Mouse (Mus musculus) kidney, postnatal 0 days (tissue): ENCODE measurements at regions not wholly inside any gene's neighbourhood (a gene's known extent, or its start where the extent isn't known, plus 50 kb on each side); places are given as distances from the start of the nearest gene placed in this dataset.

Source experiments
- ATAC-seq: fragments of 200-750 bp; cut with Nextera tagmentation; replicated peaks from 2 replicates; pipeline ENCODE4 v1.8.0; 2017; ENCODE audit warnings: low read depth, moderate number of reproducible peaks, moderate TSS enrichment, moderate library complexity; ENCODE audit not compliant: low FRiP score
- DNase-seq: peaks from one replicate; pipeline ENCODE4 v3.0.0-alpha.2; 2016; ENCODE audit warnings: low spot score
- H3K27ac ChIP-seq: fragments of 300-500 bp; sonication (generic); 2 replicates; pipeline ENCODE4 v1.5.1; 2014; ENCODE audit warnings: mild to moderate bottlenecking
- H3K27me3 ChIP-seq: fragments of 300-500 bp; sonication (generic); 2 replicates; pipeline ENCODE4 v1.6.1; 2014; ENCODE audit warnings: low read length, mixed read lengths; ENCODE audit not compliant: insufficient read depth
- H3K36me3 ChIP-seq: fragments of 300-500 bp; sonication (generic); 2 replicates; pipeline ENCODE4 v1.6.1; 2014; ENCODE audit warnings: low read length, mixed read lengths; ENCODE audit not compliant: insufficient read depth
- H3K4me1 ChIP-seq: fragments of 300-500 bp; sonication (generic); replicated peaks from 2 replicates; pipeline ENCODE4 v1.6.1; 2014; ENCODE audit warnings: antibody characterized with exemption, low read length, mixed read lengths; ENCODE audit not compliant: insufficient read depth
- H3K4me2 ChIP-seq: fragments of 300-500 bp; sonication (generic); 2 replicates; pipeline ENCODE4 v1.6.1; 2014; ENCODE audit warnings: mild to moderate bottlenecking, low read length, moderate library complexity, mixed read lengths
- H3K4me3 ChIP-seq: fragments of 300-500 bp; sonication (generic); replicated peaks from 2 replicates; pipeline ENCODE4 v1.5.1; 2014; ENCODE audit warnings: low read depth, low read length
- H3K9ac ChIP-seq: fragments of 300-500 bp; sonication (generic); 2 replicates; pipeline ENCODE4 v1.6.1; 2014; ENCODE audit warnings: low read depth, low read length
- H3K9me3 ChIP-seq: fragments of 300-500 bp; sonication (generic); replicated peaks from 2 replicates; pipeline ENCODE4 v1.6.1; 2016; ENCODE audit warnings: low read length, inconsistent platforms, mixed read lengths
- CTCF ChIP-seq: IDR thresholded peaks from 2 replicates; pipeline ENCODE4 v1.5.1; 2016; ENCODE audit warnings: antibody characterized with exemption, low read depth, mild to moderate bottlenecking, moderate library complexity
- WGBS: fragments of 180-500 bp; shearing (Covaris S2); extraction: QIAGEN DNeasy Blood & Tissue Kit; methylation state at CpG from one replicate; pipeline ENCODE4 v1.1.7; 2014; 5-methylcytosine and 5-hydroxymethylcytosine counted together

- TF ChIP-seq CTCF = no peak
- no peaks in the 10 kb centered on the region for H3K36me3 ChIP-seq
- H3K4me1 ChIP-seq = no peaks in the 10 kb centered on the region
- ATAC-seq (no peak), DNase-seq (no peak)
- H3K9me3 ChIP-seq = no peaks in the 10 kb centered on the region
- H3K27me3 ChIP-seq = no peaks in the 10 kb centered on the region
- no peak overlapping the region for H3K9ac ChIP-seq
- WGBS = 48% methylated on average over 1 of the region's 1 CpGs
- no peak overlapping the region for H3K27ac ChIP-seq
- H3K4me3 ChIP-seq = no peak overlapping the region
- no peak overlapping the region for H3K4me2 ChIP-seq
Observed at GRCm38 (mm10) chr9:74342176-74342575, 232.0 kb downstream of the Wdr72 start.

GRCm38 (mm10) chr9:74345027-74345426 lies 234.9 kb downstream of the Wdr72 start:
- 60% methylated on average over 7 of the region's 7 CpGs for WGBS
- Histone ChIP-seq H3K27me3 (no peaks in the 10 kb centered on the region), H3K4me3 (no peak overlapping the region), H3K4me1 (no peaks in the 10 kb centered on the region), H3K36me3 (no peaks in the 10 kb centered on the region), H3K27ac (no peak overlapping the region), H3K9ac (no peak overlapping the region), H3K9me3 (no peaks in the 10 kb centered on the region), H3K4me2 (no peak overlapping the region)
- DNase-seq = no peak
- no peak for ATAC-seq
- no peak for TF ChIP-seq CTCF

- Histone ChIP-seq H3K27me3 (no peaks in the 10 kb centered on the region), H3K27ac (no peak overlapping the region), H3K36me3 (no peaks in the 10 kb centered on the region), H3K4me2 (no peak overlapping the region), H3K4me1 (no peaks in the 10 kb centered on the region), H3K9ac (no peak overlapping the region), H3K4me3 (no peak overlapping the region), H3K9me3 (no peaks in the 10 kb centered on the region)
- DNase-seq (no peak), ATAC-seq (no peak)
- no peak for TF ChIP-seq CTCF
- 27% methylated on average over 2 of the region's 2 CpGs for WGBS
Observed at GRCm38 (mm10) chr9:74348776-74349175, 238.6 kb downstream of the Wdr72 start.

- no peak for ATAC-seq
- no peak for DNase-seq
- no peak for TF ChIP-seq CTCF
- Histone ChIP-seq H3K36me3 (no peaks in the 10 kb centered on the region), H3K4me2 (no peak overlapping the region), H3K4me1 (no peaks in the 10 kb centered on the region), H3K4me3 (no peak overlapping the region), H3K9ac (no peak overlapping the region), H3K27me3 (no peaks in the 10 kb centered on the region), H3K9me3 (no peaks in the 10 kb centered on the region), H3K27ac (no peak overlapping the region)
- 33% methylated on average over 3 of the region's 3 CpGs for WGBS
Observed at GRCm38 (mm10) chr9:74365930-74366438, 255.8 kb downstream of the Wdr72 start.

GRCm38 (mm10) chr9:74376191-74376590 lies 266.0 kb downstream of the Wdr72 start:
- H3K27me3 ChIP-seq = no peaks in the 10 kb centered on the region
- H3K4me1 ChIP-seq = no peaks in the 10 kb centered on the region
- ATAC-seq (no peak), DNase-seq (no peak)
- no peaks in the 10 kb centered on the region for H3K9me3 ChIP-seq
- no peak overlapping the region for H3K4me3 ChIP-seq
- H3K4me2 ChIP-seq = no peak overlapping the region
- TF ChIP-seq CTCF = no peak
- H3K27ac ChIP-seq = no peak overlapping the region
- no peaks in the 10 kb centered on the region for H3K36me3 ChIP-seq
- no peak overlapping the region for H3K9ac ChIP-seq

GRCm38 (mm10) chr9:74377204-74377603 lies 267.0 kb downstream of the Wdr72 start:
- Histone ChIP-seq H3K36me3 (no peaks in the 10 kb centered on the region), H3K27me3 (no peaks in the 10 kb centered on the region), H3K4me2 (no peak overlapping the region), H3K4me3 (no peak overlapping the region), H3K27ac (no peak overlapping the region), H3K9ac (no peak overlapping the region), H3K4me1 (no peaks in the 10 kb centered on the region), H3K9me3 (no peaks in the 10 kb centered on the region)
- TF ChIP-seq CTCF = no peak
- ATAC-seq = no peak
- DNase-seq = no peak

- 85% methylated on average over 8 of the region's 8 CpGs for WGBS
- H3K9me3 ChIP-seq = no peaks in the 10 kb centered on the region
- no peak overlapping the region for H3K9ac ChIP-seq
- no peaks in the 10 kb centered on the region for H3K36me3 ChIP-seq
- no peak overlapping the region for H3K27ac ChIP-seq
- DNase-seq (no peak), ATAC-seq (no peak)
- H3K27me3 ChIP-seq = no peaks in the 10 kb centered on the region
- no peak for TF ChIP-seq CTCF
- H3K4me3 ChIP-seq = no peak overlapping the region
- no peaks in the 10 kb centered on the region for H3K4me1 ChIP-seq
- H3K4me2 ChIP-seq = no peak overlapping the region
Observed at GRCm38 (mm10) chr9:74384206-74384896, 274.2 kb downstream of the Wdr72 start.
